Mouse (Mus musculus) heart, postnatal 0 days (tissue): ENCODE results near the gene Apba3. TPM values are rescaled to one million over a fixed set of nuclear protein-coding genes. Genes with fewer than 3 reads are reported as not detected.

ENCODE experiments used
- ATAC-seq: fragments of 200-750 bp; cut with Nextera tagmentation; 2 replicates; pipeline ENCODE4 v1.8.0; 2017; ENCODE audit warnings: low read depth, moderate number of reproducible peaks, moderate library complexity; ENCODE audit not compliant: insufficient read depth
- DNase-seq: peaks from one replicate; pipeline ENCODE4 v3.0.0-alpha.2; 2016; ENCODE audit warnings: low spot score
- H3K27ac ChIP-seq: fragments of 300-500 bp; sonication (generic); 2 replicates; pipeline ENCODE4 v1.5.1; 2014; ENCODE audit warnings: low read depth, mild to moderate bottlenecking
- H3K27me3 ChIP-seq: fragments of 300-500 bp; sonication (generic); 2 replicates; pipeline ENCODE4 v1.6.1; 2014; ENCODE audit warnings: low read length, mixed read lengths; ENCODE audit not compliant: control insufficient read depth, insufficient read depth
- H3K36me3 ChIP-seq: fragments of 300-500 bp; sonication (generic); replicated peaks from 2 replicates; pipeline ENCODE4 v1.6.1; 2014; ENCODE audit warnings: low read length, mixed read lengths; ENCODE audit not compliant: control insufficient read depth, insufficient read depth
- H3K4me1 ChIP-seq: fragments of 300-500 bp; sonication (generic); 2 replicates; pipeline ENCODE4 v1.6.1; 2014; ENCODE audit warnings: antibody characterized with exemption; ENCODE audit not compliant: control insufficient read depth, insufficient read depth
- H3K4me2 ChIP-seq: fragments of 300-500 bp; sonication (generic); 2 replicates; pipeline ENCODE4 v1.6.1; 2014; ENCODE audit warnings: low read depth, mild to moderate bottlenecking, low read length, moderate library complexity
- H3K4me3 ChIP-seq: fragments of 300-500 bp; sonication (generic); 2 replicates; pipeline ENCODE4 v1.5.1; 2014; ENCODE audit warnings: low read depth, low read length
- H3K9ac ChIP-seq: fragments of 300-500 bp; sonication (generic); replicated peaks from 2 replicates; pipeline ENCODE4 v1.6.1; 2014; ENCODE audit warnings: low read depth, low read length, mixed read lengths
- H3K9me3 ChIP-seq: fragments of 300-500 bp; sonication (generic); replicated peaks from 2 replicates; pipeline ENCODE4 v1.6.1; 2016; ENCODE audit warnings: low read length; ENCODE audit not compliant: control insufficient read depth
- CTCF ChIP-seq: IDR thresholded peaks from 2 replicates; pipeline ENCODE4 v1.5.1; 2016; ENCODE audit warnings: antibody characterized with exemption, control low read depth, low read depth
- EP300 ChIP-seq: IDR thresholded peaks from 2 replicates; pipeline ENCODE4 v1.6.1; 2016; ENCODE audit warnings: antibody characterized with exemption, low read depth
- WGBS: fragments of 180-500 bp; shearing (Covaris S2); extraction: QIAGEN DNeasy Blood & Tissue Kit; methylation state at CpG from one replicate; pipeline ENCODE4 v1.1.7; 2014; 5-methylcytosine and 5-hydroxymethylcytosine counted together
- polyA plus RNA-seq: library from polyadenylated mRNA; unstranded; fragments of >200 nt; fragmentation: Nextera tagmentation; extraction: Ambion mirVana; gene quantifications from 2 replicates; pipeline ENCODE4 v1.2.1, GENCODE M21; 2015
- total RNA-seq: library from RNA; depleted of rRNA; stranded (reverse); fragments of >200 nt; gene quantifications from 2 replicates; pipeline ENCODE4 v1.2.3, GENCODE M21; 2014; ENCODE audit warnings: low replicate concordance

Apba3 gene
- total and polyA plus RNA-seq, 2 experiments from 2014 or later = 45.2 to 114 TPM

GRCm38 (mm10) chr10:81286586-81286985, 19.8 kb downstream of the Apba3 start:
- Histone ChIP-seq H3K4me1 (0 out of 2 replicates have a peak, but pooled peaks cover 7% of the 10 kb centered on the region), H3K9me3 (no peaks in the 10 kb centered on the region), H3K27ac (no peak overlapping the region), H3K27me3 (peaks cover 40% of the 10 kb centered on the region), H3K4me2 (no peak overlapping the region), H3K9ac (no peak overlapping the region), H3K36me3 (no peaks in the 10 kb centered on the region), H3K4me3 (no peak overlapping the region)
- no peak for ATAC-seq
- no peak for DNase-seq
- TF ChIP-seq CTCF (no peak), EP300 (no peak)
- WGBS = 43% methylated on average over 6 of the region's 6 CpGs

DNA sequence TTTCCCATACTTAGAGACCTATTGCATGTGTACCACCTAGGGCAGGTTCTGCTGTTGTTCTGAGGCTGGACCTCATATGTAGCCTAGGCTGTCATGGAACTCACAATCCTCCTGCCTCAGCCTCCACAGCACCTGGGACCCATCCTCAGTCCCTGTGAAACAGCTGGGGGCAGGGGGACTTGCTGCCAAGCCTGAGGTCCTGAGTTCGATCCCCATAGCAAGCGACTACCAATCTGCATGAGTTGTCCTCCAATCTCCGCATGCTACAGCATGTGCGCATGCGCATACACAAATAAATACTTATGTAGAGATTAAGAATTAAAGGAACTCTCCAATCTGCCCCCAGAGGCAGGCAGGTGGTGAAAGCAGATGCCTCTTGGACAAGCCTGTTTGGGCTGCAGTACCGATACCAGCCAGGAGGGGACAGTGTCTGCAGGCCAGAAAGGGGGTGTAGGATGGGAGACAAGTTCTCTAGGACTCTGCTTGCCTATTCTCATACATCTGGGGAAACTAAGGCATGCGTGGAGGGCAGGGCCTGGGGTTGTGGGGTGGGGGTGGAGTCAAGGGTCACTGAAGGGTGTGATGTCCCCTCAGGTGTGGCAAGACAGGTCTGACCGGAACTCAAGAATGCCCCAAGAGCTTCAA, 20.9 kb downstream of the Apba3 start:
- peaks cover 40% of the 10 kb centered on the region for H3K27me3 ChIP-seq
- peak; percentile 82 for TF ChIP-seq CTCF
- no peak for TF ChIP-seq EP300
- WGBS = 57% methylated on average over 8 of the region's 8 CpGs
- DNase-seq (no peak), ATAC-seq (no peak)
- no peak overlapping the region for H3K27ac ChIP-seq
- H3K36me3 ChIP-seq = no peaks in the 10 kb centered on the region
- 0 out of 2 replicates have a peak, but pooled peaks cover 7% of the 10 kb centered on the region for H3K4me1 ChIP-seq
- H3K9me3 ChIP-seq = no peaks in the 10 kb centered on the region
- no peak overlapping the region for H3K9ac ChIP-seq
- no peak overlapping the region for H3K4me3 ChIP-seq
- no peak overlapping the region for H3K4me2 ChIP-seq

DNA sequence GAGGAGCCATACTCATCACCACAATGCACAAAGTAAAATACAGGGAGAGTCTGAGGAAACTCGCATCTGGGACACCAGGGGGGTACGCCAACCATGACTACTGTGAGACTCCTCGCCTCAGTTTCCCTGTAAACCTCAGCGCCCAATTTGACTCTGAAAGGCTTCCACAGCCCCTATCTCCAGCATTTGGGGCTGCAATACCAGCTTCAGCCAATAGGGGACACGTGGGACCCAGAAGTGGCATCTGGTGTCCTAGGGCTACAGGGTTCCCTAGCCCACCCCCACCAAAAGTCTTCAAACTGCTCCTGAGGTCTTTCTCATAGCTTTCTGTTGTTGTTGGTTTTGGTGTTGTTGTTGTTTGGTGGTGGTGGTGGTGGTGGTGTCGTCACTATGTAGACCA, 21.8 kb downstream of the Apba3 start:
- Histone ChIP-seq H3K4me2 (no peak overlapping the region), H3K4me3 (no peak overlapping the region), H3K9me3 (no peaks in the 10 kb centered on the region), H3K4me1 (0 out of 2 replicates have a peak, but pooled peaks cover 9% of the 10 kb centered on the region), H3K36me3 (no peaks in the 10 kb centered on the region), H3K27ac (no peak overlapping the region), H3K27me3 (peaks cover 32% of the 10 kb centered on the region), H3K9ac (no peak overlapping the region)
- TF ChIP-seq CTCF (peak; percentile 42), EP300 (no peak)
- 36% methylated on average over 6 of the region's 6 CpGs for WGBS
- no peak for DNase-seq
- ATAC-seq = no peak

GRCm38 (mm10) chr10:81289278-81289677, 22.5 kb downstream of the Apba3 start:
- Histone ChIP-seq H3K36me3 (no peaks in the 10 kb centered on the region), H3K9ac (no peak overlapping the region), H3K27ac (no peak overlapping the region), H3K4me2 (no peak overlapping the region), H3K4me1 (0 out of 2 replicates have a peak, but pooled peaks cover 16% of the 10 kb centered on the region), H3K27me3 (peaks cover 26% of the 10 kb centered on the region), H3K9me3 (no peaks in the 10 kb centered on the region), H3K4me3 (no peak overlapping the region)
- WGBS = 3% methylated on average over 7 of the region's 7 CpGs
- DNase-seq (peak; percentile 72), ATAC-seq (no peak)
- TF ChIP-seq EP300 (no peak), CTCF (peak; percentile 88)

- peaks cover 20% of the 10 kb centered on the region; the same call in 1 of the 2 replicates for H3K4me1 ChIP-seq
- no peak overlapping the region for H3K4me2 ChIP-seq
- peaks cover 21% of the 10 kb centered on the region for H3K27me3 ChIP-seq
- no peak for DNase-seq
- no peak for ATAC-seq
- no peak for TF ChIP-seq CTCF
- no peak for TF ChIP-seq EP300
- H3K9me3 ChIP-seq = no peaks in the 10 kb centered on the region
- WGBS = 58% methylated on average over 14 of the region's 14 CpGs
- no peak overlapping the region for H3K9ac ChIP-seq
- no peak overlapping the region for H3K27ac ChIP-seq
- H3K4me3 ChIP-seq = no peak overlapping the region
- no peaks in the 10 kb centered on the region for H3K36me3 ChIP-seq
Measured at GRCm38 (mm10) chr10:81289811-81290210, 23.1 kb downstream of the Apba3 start.
